Mouse (Mus musculus) left cerebral cortex, adult 11 months (tissue): ENCODE data around the gene Pthlh.

ENCODE experiments used
- DNase-seq: peaks from one replicate; pipeline ENCODE4 v3.0.0; 2022; ENCODE audit warnings: low spot score

Gene Pthlh

DNA sequence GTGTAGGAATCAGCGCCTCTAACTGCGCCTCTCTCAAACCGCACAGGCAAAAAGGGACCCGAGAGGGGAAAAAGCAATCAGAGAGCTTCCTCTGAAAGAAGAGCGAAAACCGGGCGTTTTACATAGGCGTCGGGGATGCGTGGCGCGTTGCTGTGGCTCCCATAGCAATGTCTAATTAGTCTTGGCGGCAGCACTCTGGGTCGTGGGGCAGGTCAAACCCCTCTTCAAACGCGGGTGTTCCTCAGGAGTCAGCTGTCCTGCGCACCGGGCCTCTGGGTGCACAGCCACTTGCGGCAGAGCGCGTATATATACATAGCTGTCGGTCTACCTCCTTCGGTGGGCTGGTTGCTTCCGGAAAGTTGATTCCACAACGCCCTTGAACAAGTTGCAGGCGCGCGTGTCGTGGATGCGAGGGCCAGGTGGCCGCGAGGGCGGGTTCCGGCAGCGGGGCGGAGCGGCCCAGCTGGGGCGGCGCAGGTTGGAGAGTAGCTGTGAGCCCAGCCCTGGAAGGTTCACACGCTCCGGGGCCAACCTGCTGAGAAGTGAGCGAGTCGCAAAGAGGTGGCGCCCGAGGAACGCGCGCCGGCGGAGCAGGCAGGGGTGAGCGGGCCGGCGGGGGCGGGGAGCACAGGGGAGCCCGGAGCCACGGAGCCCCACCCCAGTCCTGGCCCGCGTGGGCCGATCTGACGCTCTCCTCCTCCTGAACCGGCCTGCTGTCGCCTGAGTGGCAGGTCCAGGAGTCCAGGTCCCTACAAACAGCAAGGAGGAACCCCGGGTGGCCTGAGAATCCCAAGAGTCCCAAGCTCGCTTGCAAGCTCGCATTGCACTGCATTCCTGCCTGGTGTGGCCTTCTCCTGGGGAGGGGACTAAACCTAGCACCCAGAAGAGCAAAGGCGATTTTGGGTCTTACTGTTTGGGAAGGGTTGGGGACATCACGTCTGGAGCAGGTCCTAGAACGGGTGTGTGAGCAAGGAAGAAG is at the start of gene Pthlh:
Gene Pthlh, minus strand, starts transcription at position 597 of the 979 bp plus-strand sequence.
- no peak for DNase-seq

GRCm38 (mm10) chr6:147313331-147313730 is 49.3 kb upstream of the Pthlh start:
- no peak for DNase-seq

DNA sequence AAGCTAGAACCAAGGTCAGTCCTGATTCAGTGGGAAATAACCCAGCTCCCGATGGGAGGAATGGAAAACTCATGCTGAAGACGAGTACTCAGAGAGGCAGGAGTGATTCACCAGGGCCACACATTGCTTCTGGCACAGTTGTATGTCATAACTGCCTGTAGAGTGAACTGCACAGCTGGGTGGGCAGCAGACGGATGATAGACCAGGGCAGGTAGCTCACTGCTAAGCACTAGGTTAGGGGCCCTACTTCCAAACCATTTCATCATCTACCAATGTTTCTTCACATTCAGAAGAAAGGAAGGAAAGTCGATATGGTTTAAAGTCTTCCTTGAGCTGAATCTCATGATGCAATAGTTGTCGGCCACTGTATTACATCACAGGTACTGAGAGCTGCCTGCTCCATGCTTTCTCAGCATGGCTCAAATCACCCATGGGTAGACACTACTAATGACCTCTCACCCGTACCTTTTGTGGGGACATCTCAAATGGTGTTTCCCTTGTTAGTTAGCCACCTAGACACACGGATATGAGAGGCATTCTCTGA is 46.5 kb upstream of the Pthlh start:
- no peak for DNase-seq

- no peak for DNase-seq
Observed at GRCm38 (mm10) chr6:147310035-147310434, 46.1 kb upstream of the Pthlh start.

GRCm38 (mm10) chr6:147304236-147304635 is 40.3 kb upstream of the Pthlh start:
- DNase-seq = peak; percentile 12

- DNase-seq = no peak
Observed at GRCm38 (mm10) chr6:147299607-147300006, 35.6 kb upstream of the Pthlh start.

- DNase-seq = no peak
Observed at GRCm38 (mm10) chr6:147279309-147279708, 15.3 kb upstream of the Pthlh start.

DNA sequence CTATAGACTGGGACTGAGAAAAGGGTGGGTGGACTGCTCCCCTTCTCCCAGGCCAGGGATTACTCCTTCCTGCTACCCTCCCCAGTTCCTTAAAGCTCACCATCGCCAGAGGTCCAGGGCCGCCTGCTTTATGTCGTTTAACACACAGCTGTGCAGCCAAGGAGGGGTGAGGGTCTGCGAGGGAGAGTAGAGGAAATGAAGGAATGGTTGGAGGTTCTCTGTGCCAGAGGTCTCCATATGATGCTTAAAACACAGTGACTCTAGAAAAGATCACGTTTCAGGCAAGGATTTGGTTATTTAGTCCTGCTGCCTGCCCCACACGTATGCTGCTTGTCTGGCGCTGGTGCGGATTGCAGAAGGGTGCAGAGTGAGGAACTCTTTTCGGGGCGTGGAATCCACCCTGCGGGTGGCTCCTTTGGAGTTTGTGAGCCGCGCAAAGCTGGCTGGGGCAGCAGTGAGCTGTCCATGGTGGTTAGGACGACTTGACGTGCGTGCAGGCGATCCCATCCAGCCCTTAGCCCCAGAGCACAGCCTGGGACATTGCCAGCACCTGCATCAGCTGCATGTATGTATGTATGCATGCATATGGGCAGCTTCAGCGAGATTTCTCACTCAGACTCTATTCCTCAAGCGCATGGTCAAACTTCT is 4.3 kb upstream of the Pthlh start:
- DNase-seq = no peak

DNA sequence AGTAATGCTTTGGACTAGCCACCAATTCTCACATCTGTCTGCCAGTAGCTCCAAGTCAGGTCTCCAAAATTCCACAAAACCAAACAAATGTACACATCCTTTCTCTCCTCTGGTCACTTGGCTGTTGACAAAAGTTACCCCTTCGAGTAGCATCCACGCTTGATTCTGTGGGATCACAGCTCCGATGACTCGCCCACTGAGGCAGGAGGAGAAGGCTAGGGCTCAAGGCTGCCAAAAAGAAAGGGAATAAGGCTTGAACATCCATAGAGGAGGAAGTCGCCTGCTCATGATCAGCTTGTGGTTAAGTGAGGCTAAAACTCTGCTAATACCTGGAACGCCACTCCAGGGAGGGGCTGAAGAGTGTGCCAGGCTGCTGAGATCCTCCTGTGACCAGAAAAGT is 2.5 kb upstream of the Pthlh start:
- no peak for DNase-seq

- DNase-seq = no peak
Observed at GRCm38 (mm10) chr6:147263178-147263577, 805 bp downstream of the Pthlh start.

DNA sequence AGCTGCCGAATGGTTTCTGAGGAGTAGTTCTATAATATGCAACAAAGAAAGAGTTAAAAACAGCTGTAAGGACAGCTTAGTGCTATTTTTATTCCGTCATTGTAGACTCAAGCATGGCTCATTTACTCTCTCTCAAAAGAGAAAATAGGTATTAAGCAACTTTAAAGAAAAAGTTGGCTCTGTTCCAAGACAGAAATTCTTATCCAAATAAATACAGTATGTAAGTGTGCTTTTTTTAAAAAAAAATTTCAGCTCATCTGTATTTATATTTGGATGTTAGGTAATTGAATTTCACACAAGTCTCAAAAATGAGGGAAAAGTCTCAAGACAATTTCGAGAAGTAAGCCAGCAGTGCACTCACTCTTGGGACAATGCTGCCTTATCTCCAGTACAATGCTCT is 2.4 kb downstream of the Pthlh start:
- DNase-seq = no peak

GRCm38 (mm10) chr6:147260766-147261165 is 3.2 kb downstream of the Pthlh start:
- DNase-seq = no peak

DNA sequence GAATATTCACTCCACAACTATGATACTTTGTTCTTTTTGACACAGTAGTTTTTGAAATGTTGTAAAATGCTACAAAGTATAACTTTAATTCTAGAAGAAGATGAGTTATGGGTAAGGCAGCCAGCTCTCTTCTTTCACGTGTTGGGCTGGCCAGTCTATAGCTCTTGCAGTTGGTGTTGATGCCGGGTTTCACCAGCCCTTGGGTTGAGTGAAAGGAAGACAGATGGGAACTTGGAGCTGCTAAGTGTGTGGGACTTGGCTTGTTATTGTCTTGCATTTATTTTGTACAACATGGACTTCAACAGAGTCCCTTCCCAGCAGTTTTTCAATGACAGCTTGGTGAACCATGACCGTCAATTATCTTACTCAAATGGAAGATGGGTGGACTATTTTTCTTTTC is 16.2 kb downstream of the Pthlh start:
- no peak for DNase-seq

DNA sequence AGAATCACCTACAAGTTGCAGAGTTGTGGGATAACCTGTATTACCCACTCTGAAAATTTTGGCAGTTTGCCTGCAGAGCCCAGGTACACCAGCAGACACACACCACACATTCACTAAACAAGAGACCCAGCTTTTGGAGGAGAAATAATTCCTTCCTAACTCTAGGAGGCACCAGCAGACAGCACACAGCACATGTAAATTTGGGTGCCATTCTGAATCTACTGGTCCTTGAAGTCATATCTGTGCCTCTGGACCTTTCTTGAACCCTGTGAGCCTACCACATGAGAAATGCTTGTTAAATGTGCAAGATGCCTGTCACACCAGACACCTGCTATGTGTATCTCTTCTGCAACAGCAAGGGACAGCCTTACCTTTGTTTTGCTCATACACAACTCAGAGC is 19.7 kb downstream of the Pthlh start:
- no peak for DNase-seq

DNA sequence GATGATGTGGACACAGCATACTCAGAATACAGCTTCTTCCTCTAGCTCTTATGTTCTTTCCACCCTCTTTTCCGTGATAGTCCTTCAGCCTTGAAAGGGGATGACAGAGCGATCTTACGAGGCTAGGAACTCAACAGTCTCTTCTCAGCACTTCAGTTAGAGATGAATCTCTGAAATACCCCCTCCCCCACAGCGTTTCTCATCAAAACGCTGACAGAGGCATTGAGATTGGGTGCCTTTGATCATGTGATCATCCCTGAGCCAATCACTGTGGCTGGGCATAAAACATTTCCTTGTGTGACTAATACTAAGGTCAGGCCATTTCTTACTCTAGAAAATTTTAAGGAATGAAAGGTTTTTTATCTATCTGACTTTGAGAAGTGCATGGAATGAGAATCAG is 20.3 kb downstream of the Pthlh start:
- no peak for DNase-seq

DNA sequence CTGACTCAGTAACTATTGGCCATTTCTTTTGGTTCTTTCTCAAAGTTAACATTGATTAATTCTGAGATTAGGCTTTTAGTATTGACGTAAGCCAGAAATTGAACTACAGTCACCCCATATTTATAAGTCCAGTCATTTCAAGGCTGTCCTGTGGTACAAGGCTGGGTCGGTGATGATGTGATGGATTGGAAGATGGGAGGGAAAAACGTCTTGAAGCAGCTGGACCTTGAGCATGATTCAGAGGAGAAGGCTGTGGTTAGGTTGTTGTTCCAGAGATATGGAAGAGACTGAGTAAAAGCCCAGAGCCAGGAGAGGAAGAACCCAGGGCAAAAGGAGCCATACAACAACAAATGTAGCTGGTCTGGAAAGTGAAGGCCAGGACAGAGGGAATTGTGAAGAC is 22.4 kb downstream of the Pthlh start:
- no peak for DNase-seq

- DNase-seq = no peak
Observed at GRCm38 (mm10) chr6:147240203-147240804, 23.7 kb downstream of the Pthlh start.

DNA sequence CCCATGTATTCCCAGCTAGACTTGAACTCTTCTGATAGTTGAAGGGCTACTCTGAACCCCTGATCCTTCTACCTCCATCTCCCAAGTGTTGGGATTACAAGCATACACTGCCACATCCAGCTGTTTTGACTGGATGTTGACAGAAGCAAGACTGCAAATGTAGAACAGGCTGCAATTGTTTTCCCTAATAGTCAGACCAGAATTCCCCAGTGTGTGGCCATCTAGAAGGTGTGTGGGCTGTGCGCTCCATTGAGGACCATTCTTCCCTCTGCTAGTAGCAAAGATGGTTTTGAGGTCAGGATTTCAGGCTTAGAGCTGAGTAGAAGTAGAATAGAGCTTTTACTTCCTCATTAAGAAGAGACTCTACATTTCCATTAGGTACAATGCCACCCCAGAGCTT is 37.3 kb downstream of the Pthlh start:
- DNase-seq = no peak

GRCm38 (mm10) chr6:147219099-147219498 is 44.9 kb downstream of the Pthlh start:
- DNase-seq = no peak

GRCm38 (mm10) chr6:147216156-147216555 is 47.8 kb downstream of the Pthlh start:
- DNase-seq = no peak

DNA sequence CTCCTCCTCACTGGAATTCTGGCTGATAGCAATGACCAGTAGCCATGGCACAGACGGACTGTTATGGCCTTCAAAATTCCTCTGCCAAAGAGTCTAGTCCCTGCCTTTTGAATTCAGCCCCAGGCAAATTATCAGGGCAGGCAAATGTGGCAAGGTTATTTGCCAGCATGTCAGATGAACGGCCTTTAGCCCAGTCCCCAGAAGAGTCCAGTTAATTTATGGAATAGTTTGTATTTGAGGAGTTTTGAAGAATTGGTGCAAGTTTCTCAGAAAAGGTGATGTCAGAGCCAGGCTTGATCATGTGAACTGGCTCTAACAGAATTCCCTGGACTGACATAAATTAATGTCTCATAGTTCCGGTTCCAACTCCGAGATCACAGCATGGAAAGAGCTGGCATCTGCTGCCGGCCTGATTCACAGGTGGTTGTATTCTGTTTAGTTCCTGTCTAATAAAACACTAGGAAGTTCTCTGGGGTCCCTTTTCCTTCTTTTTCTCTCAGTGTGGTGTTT is 56.1 kb downstream of the Pthlh start:
- no peak for DNase-seq
